Mouse (Mus musculus) intestine, postnatal 0 days (tissue): Measurements from ENCODE around the gene A330070K13Rik. TPM values are rescaled to one million over a fixed set of nuclear protein-coding genes. Genes with fewer than 3 reads are reported as not detected.

ENCODE experiments used
- ATAC-seq: fragments of 200-750 bp; cut with Nextera tagmentation; 2 replicates; pipeline ENCODE4 v1.8.0; 2017; ENCODE audit warnings: mild to moderate bottlenecking, moderate TSS enrichment, moderate library complexity
- H3K27ac ChIP-seq: fragments of 300-500 bp; sonication (generic); 2 replicates; pipeline ENCODE4 v1.5.1; 2014; ENCODE audit warnings: mild to moderate bottlenecking, low read depth, low read length, moderate library complexity
- H3K27me3 ChIP-seq: fragments of 300-500 bp; sonication (generic); replicated peaks from 2 replicates; pipeline ENCODE4 v1.6.1; 2014; ENCODE audit warnings: low read length, mixed read lengths; ENCODE audit not compliant: control insufficient read depth, insufficient read depth
- H3K36me3 ChIP-seq: fragments of 300-500 bp; sonication (generic); 2 replicates; pipeline ENCODE4 v1.6.1; 2014; ENCODE audit warnings: mild to moderate bottlenecking, moderate library complexity; ENCODE audit not compliant: control insufficient read depth, insufficient read depth
- H3K4me1 ChIP-seq: fragments of 300-500 bp; sonication (generic); replicated peaks from 2 replicates; pipeline ENCODE4 v1.6.1; 2014; ENCODE audit warnings: antibody characterized with exemption, low read length, mixed read lengths; ENCODE audit not compliant: control insufficient read depth, insufficient read depth
- H3K4me2 ChIP-seq: fragments of 300-500 bp; sonication (generic); replicated peaks from 2 replicates; pipeline ENCODE4 v1.6.1; 2014; ENCODE audit warnings: low read depth, mild to moderate bottlenecking, moderate library complexity
- H3K4me3 ChIP-seq: fragments of 300-500 bp; sonication (generic); 2 replicates; pipeline ENCODE4 v1.5.1; 2014; ENCODE audit warnings: low read depth, low read length
- H3K9ac ChIP-seq: fragments of 300-500 bp; sonication (generic); 2 replicates; pipeline ENCODE4 v1.6.1; 2014; ENCODE audit warnings: mild to moderate bottlenecking, low read depth, low read length
- H3K9me3 ChIP-seq: fragments of 300-500 bp; sonication (generic); 2 replicates; pipeline ENCODE4 v1.6.1; 2016; ENCODE audit warnings: mixed run types; ENCODE audit not compliant: control insufficient read depth
- CTCF ChIP-seq: sonication (generic); IDR thresholded peaks from 2 replicates; pipeline ENCODE4 v1.5.1; 2016; ENCODE audit warnings: low read depth, mild to moderate bottlenecking, control low read depth, antibody characterized with exemption, moderate library complexity
- WGBS: fragments of 180-500 bp; shearing (Covaris S2); extraction: QIAGEN DNeasy Blood & Tissue Kit; methylation state at CpG from one replicate; pipeline ENCODE4 v1.1.7; 2014; 5-methylcytosine and 5-hydroxymethylcytosine counted together
- polyA plus RNA-seq: library from polyadenylated mRNA; unstranded; fragments of >200 nt; fragmentation: Nextera tagmentation; extraction: Ambion mirVana; gene quantifications from 2 replicates; pipeline ENCODE4 v1.2.1, GENCODE M21; 2015

The A330070K13Rik gene
- polyA plus RNA-seq, 1 experiment from 2014 or later: not detected

- H3K9me3 ChIP-seq: no peaks in the 10 kb centered on the region
- no peaks in the 10 kb centered on the region for H3K27me3 ChIP-seq
- H3K27ac ChIP-seq: no peak overlapping the region
- WGBS: 70% methylated on average over 8 of the region's 8 CpGs
- no peak overlapping the region for H3K4me3 ChIP-seq
- H3K4me2 ChIP-seq: no peak overlapping the region
- no peak overlapping the region for H3K9ac ChIP-seq
- no peaks in the 10 kb centered on the region for H3K36me3 ChIP-seq
- H3K4me1 ChIP-seq: no peaks in the 10 kb centered on the region
- ATAC-seq: no peak
- no peak for TF ChIP-seq CTCF
Observed at GRCm38 (mm10) chr5:130394386-130394785, 10.0 kb upstream of the A330070K13Rik start.

- H3K9ac ChIP-seq: no peak overlapping the region
- no peaks in the 10 kb centered on the region for H3K4me1 ChIP-seq
- no peaks in the 10 kb centered on the region for H3K9me3 ChIP-seq
- H3K4me2 ChIP-seq: no peak overlapping the region
- no peaks in the 10 kb centered on the region for H3K27me3 ChIP-seq
- no peak for ATAC-seq
- H3K4me3 ChIP-seq: no peak overlapping the region
- TF ChIP-seq CTCF: no peak
- no peaks in the 10 kb centered on the region for H3K36me3 ChIP-seq
- H3K27ac ChIP-seq: no peak overlapping the region
- WGBS: 48% methylated on average over 8 of the region's 8 CpGs
Observed at GRCm38 (mm10) chr5:130393618-130394355, 9.4 kb upstream of the A330070K13Rik start.

DNA sequence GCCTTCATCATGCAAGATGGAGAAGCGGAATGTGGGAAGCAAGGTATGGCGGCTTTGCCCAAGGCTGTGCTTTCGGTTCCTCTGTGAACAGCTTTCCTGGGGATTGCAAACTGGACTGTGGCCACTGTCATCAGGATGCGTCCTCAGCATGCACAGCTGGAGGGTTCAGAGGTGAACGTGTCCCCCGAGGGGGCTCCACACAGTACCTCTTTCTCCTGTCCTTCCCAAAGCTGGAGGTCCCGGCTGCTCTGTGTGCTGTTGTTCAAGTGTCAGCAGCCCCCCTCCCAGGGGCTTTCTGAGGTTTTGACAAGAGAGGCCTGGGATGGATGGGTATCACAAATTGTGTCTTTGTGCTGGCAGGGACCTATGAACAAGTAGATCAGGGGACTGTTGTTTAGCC, 2.0 kb upstream of the A330070K13Rik start:
- no peaks in the 10 kb centered on the region for H3K9me3 ChIP-seq
- H3K4me2 ChIP-seq: no peak overlapping the region
- H3K27me3 ChIP-seq: no peaks in the 10 kb centered on the region
- no peaks in the 10 kb centered on the region for H3K4me1 ChIP-seq
- no peak overlapping the region for H3K27ac ChIP-seq
- H3K4me3 ChIP-seq: no peak overlapping the region
- 70% methylated on average over 7 of the region's 7 CpGs for WGBS
- ATAC-seq: no peak
- no peak for TF ChIP-seq CTCF
- no peak overlapping the region for H3K9ac ChIP-seq
- no peaks in the 10 kb centered on the region for H3K36me3 ChIP-seq

DNA sequence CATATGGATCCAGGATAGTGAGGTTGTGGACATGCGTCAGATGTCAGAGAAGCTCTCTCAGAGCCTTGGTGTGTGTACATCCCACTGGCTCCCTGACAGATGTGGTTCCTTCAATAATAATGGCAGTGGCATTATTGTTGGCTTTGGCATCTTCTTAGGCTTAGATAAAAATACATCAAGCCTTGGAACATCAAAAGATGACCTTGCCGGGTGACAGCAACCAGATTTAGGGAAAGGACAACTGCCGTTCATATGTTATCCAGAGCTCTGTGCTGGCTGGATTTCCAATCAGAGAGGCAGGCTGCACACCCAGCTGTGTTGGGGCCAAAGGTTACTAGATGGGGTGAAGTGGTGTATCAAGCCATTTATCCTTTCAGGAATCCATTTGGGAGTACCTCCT, 9.0 kb downstream of the A330070K13Rik start:
- no peak overlapping the region for H3K9ac ChIP-seq
- no peak overlapping the region for H3K4me3 ChIP-seq
- no peaks in the 10 kb centered on the region for H3K36me3 ChIP-seq
- ATAC-seq: no peak
- no peak overlapping the region for H3K4me2 ChIP-seq
- H3K4me1 ChIP-seq: no peaks in the 10 kb centered on the region
- H3K27me3 ChIP-seq: no peaks in the 10 kb centered on the region
- WGBS: 89% methylated on average over 3 of the region's 3 CpGs
- H3K9me3 ChIP-seq: no peaks in the 10 kb centered on the region
- no peak overlapping the region for H3K27ac ChIP-seq
- no peak for TF ChIP-seq CTCF

- TF ChIP-seq CTCF: no peak
- Histone ChIP-seq H3K27ac (no peak within 1 kb of the TSS), H3K4me2 (no peak within 1 kb of the TSS), H3K27me3 (no peaks in the 10 kb centered on the region), H3K9me3 (no peaks in the 10 kb centered on the region), H3K9ac (no peak within 1 kb of the TSS), H3K4me3 (no peak within 1 kb of the TSS), H3K36me3 (no peaks in the 10 kb centered on the region), H3K4me1 (no peaks in the 10 kb centered on the region)
- no peak for ATAC-seq
- WGBS: 74% methylated on average over 11 of the region's 11 CpGs
Observed at GRCm38 (mm10) chr5:130369237-130369636, 15.2 kb downstream of the A330070K13Rik start, which contains the start of gene Caln1. TSS of gene Caln1 (plus strand) at chr5:130369455.

DNA sequence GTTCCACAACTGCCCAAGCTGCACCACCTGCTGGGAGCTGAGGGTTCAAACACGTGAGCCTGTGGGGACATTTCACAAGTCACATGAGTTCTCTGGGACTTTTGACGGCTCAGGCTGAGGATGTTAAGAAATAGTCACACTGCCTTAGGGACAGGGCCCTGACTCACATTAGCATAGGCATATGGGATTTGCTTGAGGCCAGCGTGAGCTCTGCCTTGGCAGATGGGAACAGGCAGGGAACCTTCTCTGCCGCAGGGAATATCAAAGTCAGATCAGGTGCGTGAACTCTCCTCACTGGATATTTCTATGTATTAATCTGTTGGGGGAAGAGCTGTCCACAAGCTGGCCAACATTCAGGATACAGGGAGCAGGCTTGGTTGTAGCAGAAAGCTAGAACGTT, 16.2 kb downstream of the A330070K13Rik start:
- Histone ChIP-seq H3K4me1 (no peaks in the 10 kb centered on the region), H3K9me3 (no peaks in the 10 kb centered on the region), H3K27ac (no peak overlapping the region), H3K4me2 (no peak overlapping the region), H3K27me3 (no peaks in the 10 kb centered on the region), H3K9ac (no peak overlapping the region), H3K36me3 (no peaks in the 10 kb centered on the region), H3K4me3 (no peak overlapping the region)
- 80% methylated on average over 6 of the region's 6 CpGs for WGBS
- no peak for TF ChIP-seq CTCF
- no peak for ATAC-seq

- H3K36me3 ChIP-seq: no peaks in the 10 kb centered on the region
- H3K9me3 ChIP-seq: no peaks in the 10 kb centered on the region
- H3K27me3 ChIP-seq: no peaks in the 10 kb centered on the region
- no peaks in the 10 kb centered on the region for H3K4me1 ChIP-seq
- no peak overlapping the region for H3K4me2 ChIP-seq
- H3K4me3 ChIP-seq: no peak overlapping the region
- no peak overlapping the region for H3K27ac ChIP-seq
- no peak overlapping the region for H3K9ac ChIP-seq
- no peak for ATAC-seq
- TF ChIP-seq CTCF: no peak
- 31% methylated on average over 3 of the region's 3 CpGs for WGBS
Observed at GRCm38 (mm10) chr5:130363773-130364172, 20.7 kb downstream of the A330070K13Rik start.
